Mouse (Mus musculus) heart, embryonic 16.5 days (tissue): ENCODE measurements around the gene Celsr1. TPM values are rescaled to one million over a fixed set of nuclear protein-coding genes. Genes with fewer than 3 reads are reported as not detected.

Experiments
- ATAC-seq: fragments of 200-750 bp; cut with Nextera tagmentation; replicated peaks from 2 replicates; pipeline ENCODE4 v1.8.0; 2017; ENCODE audit warnings: moderate number of reproducible peaks; ENCODE audit not compliant: insufficient read depth, low FRiP score; ENCODE audit errors: extremely low read depth
- H3K27ac ChIP-seq: fragments of 300-500 bp; sonication (generic); 2 replicates; pipeline ENCODE4 v1.5.1; 2014; ENCODE audit warnings: mild to moderate bottlenecking, low read length, control low read depth, moderate library complexity
- H3K27me3 ChIP-seq: fragments of 300-500 bp; sonication (generic); 2 replicates; pipeline ENCODE4 v1.6.1; 2014; ENCODE audit warnings: low read length, mixed read lengths; ENCODE audit not compliant: control insufficient read depth, insufficient read depth
- H3K36me3 ChIP-seq: fragments of 300-500 bp; sonication (generic); 2 replicates; pipeline ENCODE4 v1.6.1; 2014; ENCODE audit not compliant: control insufficient read depth, insufficient read depth
- H3K4me1 ChIP-seq: fragments of 300-500 bp; sonication (generic); 2 replicates; pipeline ENCODE4 v1.6.1; 2014; ENCODE audit warnings: low read length, mixed read lengths; ENCODE audit not compliant: control insufficient read depth, insufficient read depth
- H3K4me2 ChIP-seq: fragments of 300-500 bp; sonication (generic); 2 replicates; pipeline ENCODE4 v1.6.1; 2014; ENCODE audit warnings: low read depth, mild to moderate bottlenecking, control low read depth, low read length
- H3K4me3 ChIP-seq: fragments of 300-500 bp; sonication (generic); 2 replicates; pipeline ENCODE4 v1.5.1; 2014; ENCODE audit warnings: mild to moderate bottlenecking, control low read depth, low read length
- H3K9ac ChIP-seq: fragments of 300-500 bp; sonication (generic); 2 replicates; pipeline ENCODE4 v1.6.1; 2014; ENCODE audit warnings: low read length, control low read depth
- H3K9me3 ChIP-seq: fragments of 300-500 bp; sonication (generic); replicated peaks from 2 replicates; pipeline ENCODE4 v1.6.1; 2016; ENCODE audit warnings: low read length; ENCODE audit not compliant: control insufficient read depth
- WGBS: fragments of 180-500 bp; shearing (Covaris S2); extraction: QIAGEN DNeasy Blood & Tissue Kit; methylation state at CpG from one replicate; pipeline ENCODE4 v1.1.7; 2014; 5-methylcytosine and 5-hydroxymethylcytosine counted together
- polyA plus RNA-seq: library from polyadenylated mRNA; unstranded; fragments of >200 nt; fragmentation: Nextera tagmentation; extraction: Ambion mirVana; gene quantifications from 2 replicates; pipeline ENCODE4 v1.2.1, GENCODE M21; 2015

The Celsr1 gene
- polyA plus RNA-seq, 1 experiment from 2014 or later = 1.7 TPM

DNA sequence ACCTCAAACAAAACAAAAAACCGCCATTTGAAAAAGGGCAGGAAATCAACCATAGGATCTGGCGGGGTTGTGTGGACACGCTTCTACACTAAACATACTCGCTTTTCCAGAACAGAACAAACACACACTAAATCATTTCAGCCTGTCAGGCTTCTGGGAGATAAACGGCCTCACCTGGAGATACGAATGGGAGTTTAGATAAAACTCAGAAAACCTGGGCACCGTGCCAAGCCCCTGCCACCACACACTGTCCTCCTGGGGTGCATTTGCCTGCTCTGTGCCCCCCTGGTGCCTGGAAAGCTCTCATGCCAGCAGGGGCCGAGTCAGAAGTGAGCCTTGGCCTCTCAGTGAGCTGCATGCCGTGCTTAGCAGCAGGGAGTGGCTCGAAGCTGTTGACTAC lies 123.6 kb downstream of the Celsr1 start:
- no peaks in the 10 kb centered on the region for H3K27me3 ChIP-seq
- no peak overlapping the region for H3K4me2 ChIP-seq
- peak overlapping the region; percentile 42 for H3K27ac ChIP-seq
- ATAC-seq = no peak
- no peaks in the 10 kb centered on the region for H3K36me3 ChIP-seq
- H3K9ac ChIP-seq = peak overlapping the region; percentile 34
- H3K9me3 ChIP-seq = peaks cover 3% of the 10 kb centered on the region; the same call in 1 of the 2 replicates
- H3K4me1 ChIP-seq = peaks cover 13% of the 10 kb centered on the region
- H3K4me3 ChIP-seq = no peak overlapping the region
- 35% methylated on average over 10 of the region's 10 CpGs for WGBS

GRCm38 (mm10) chr15:85909492-85909829 lies 124.1 kb downstream of the Celsr1 start:
- Histone ChIP-seq H3K9me3 (peaks cover 3% of the 10 kb centered on the region; the same call in 1 of the 2 replicates), H3K4me1 (peaks cover 13% of the 10 kb centered on the region), H3K27me3 (no peaks in the 10 kb centered on the region), H3K4me2 (no peak overlapping the region), H3K27ac (no peak overlapping the region; the same call in 1 of the 2 replicates), H3K36me3 (no peaks in the 10 kb centered on the region), H3K9ac (no peak overlapping the region), H3K4me3 (no peak overlapping the region)
- 54% methylated on average over 3 of the region's 3 CpGs for WGBS
- 0 out of 2 replicates have a peak, but pooled peaks have one; percentile 11 for ATAC-seq

DNA sequence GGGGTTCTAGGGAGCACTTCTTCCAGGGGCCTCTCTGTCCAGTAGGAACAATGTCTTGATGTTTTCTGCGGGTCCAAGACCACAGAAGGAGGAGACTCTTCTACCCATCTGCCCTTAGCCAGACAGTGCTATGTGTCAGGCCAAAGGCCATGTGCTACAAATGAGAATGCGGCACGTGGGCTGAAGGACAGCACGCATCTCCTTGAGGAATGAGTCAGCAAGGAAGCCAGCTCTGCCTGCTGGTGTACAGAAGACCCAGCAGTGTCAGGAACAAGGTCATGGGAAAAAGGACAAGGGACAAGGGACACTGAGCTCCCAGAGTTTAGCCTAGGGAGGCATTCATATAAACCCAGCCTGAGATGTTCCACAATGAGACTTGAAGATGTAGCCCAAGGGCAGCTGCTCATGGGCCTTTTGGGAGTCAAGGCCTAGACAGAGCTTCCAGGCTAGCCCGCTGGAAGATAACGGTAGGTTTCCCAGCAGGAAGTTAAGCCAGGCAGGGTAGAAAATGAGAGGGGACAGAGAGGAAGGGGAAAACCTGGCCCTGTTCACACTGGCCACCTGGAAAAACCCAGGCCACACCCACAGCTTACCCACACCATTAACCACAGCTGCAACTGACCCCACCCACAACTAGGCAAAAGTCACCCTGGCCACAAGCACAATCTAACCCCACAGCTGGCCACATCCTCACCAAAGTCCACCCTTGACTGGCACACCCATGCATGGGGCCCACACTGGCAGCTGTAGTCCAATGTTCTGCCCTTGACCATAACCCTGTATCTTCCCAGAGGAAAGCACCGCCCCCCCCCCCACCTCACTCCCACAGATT lies 124.7 kb downstream of the Celsr1 start:
- Histone ChIP-seq H3K27me3 (no peaks in the 10 kb centered on the region), H3K4me1 (peaks cover 13% of the 10 kb centered on the region), H3K27ac (no peak overlapping the region; the same call in 1 of the 2 replicates), H3K36me3 (no peaks in the 10 kb centered on the region), H3K9me3 (peaks cover 3% of the 10 kb centered on the region; the same call in 1 of the 2 replicates), H3K4me2 (no peak overlapping the region), H3K9ac (no peak overlapping the region), H3K4me3 (no peak overlapping the region)
- WGBS = 87% methylated on average over 7 of the region's 7 CpGs
- ATAC-seq = 0 out of 2 replicates have a peak, but pooled peaks have one; percentile 7

- H3K27me3 ChIP-seq = no peaks in the 10 kb centered on the region
- no peak overlapping the region for H3K4me3 ChIP-seq
- H3K27ac ChIP-seq = no peak overlapping the region
- no peaks in the 10 kb centered on the region for H3K4me1 ChIP-seq
- H3K9me3 ChIP-seq = no peaks in the 10 kb centered on the region
- no peak overlapping the region for H3K4me2 ChIP-seq
- H3K9ac ChIP-seq = no peak overlapping the region
- ATAC-seq = no peak
- 57% methylated on average over 8 of the region's 8 CpGs for WGBS
- H3K36me3 ChIP-seq = peaks cover 9% of the 10 kb centered on the region; the same call in 1 of the 2 replicates
These were observed 129.8 kb downstream of the Celsr1 start for GRCm38 (mm10) chr15:85903826-85904225.

GRCm38 (mm10) chr15:85902505-85902904 lies 131.1 kb downstream of the Celsr1 start:
- Histone ChIP-seq H3K9ac (no peak overlapping the region), H3K4me1 (no peaks in the 10 kb centered on the region), H3K27me3 (no peaks in the 10 kb centered on the region), H3K4me3 (no peak overlapping the region), H3K27ac (no peak overlapping the region), H3K9me3 (no peaks in the 10 kb centered on the region), H3K36me3 (peaks cover 16% of the 10 kb centered on the region), H3K4me2 (no peak overlapping the region)
- no peak for ATAC-seq
- WGBS = 61% methylated on average over 10 of the region's 10 CpGs

DNA sequence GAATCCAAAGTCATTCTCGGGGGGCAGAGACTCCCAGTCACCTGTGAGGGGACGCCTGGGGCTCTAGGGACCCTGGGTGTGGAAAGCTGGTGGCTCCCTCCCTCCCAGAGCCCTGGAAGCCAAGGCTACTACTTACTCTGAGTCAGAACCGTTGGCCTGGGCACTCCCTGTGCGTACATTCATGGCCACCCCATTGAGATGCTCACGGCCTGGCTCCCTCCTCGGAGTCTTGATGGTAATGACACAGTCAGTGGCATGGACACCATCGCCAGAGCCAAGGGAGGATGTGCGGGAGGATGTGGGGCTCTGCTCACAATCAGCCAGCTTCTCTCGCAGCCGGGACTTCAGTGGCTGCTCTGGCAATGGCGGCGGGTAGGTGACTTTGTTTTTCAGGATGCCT lies 132.8 kb downstream of the Celsr1 start:
- H3K27me3 ChIP-seq = no peaks in the 10 kb centered on the region
- no peak overlapping the region for H3K4me2 ChIP-seq
- no peaks in the 10 kb centered on the region for H3K9me3 ChIP-seq
- no peak for ATAC-seq
- no peak overlapping the region for H3K4me3 ChIP-seq
- H3K4me1 ChIP-seq = no peaks in the 10 kb centered on the region
- H3K27ac ChIP-seq = no peak overlapping the region
- 76% methylated on average over 12 of the region's 12 CpGs for WGBS
- H3K36me3 ChIP-seq = peaks cover 23% of the 10 kb centered on the region
- H3K9ac ChIP-seq = no peak overlapping the region

- 86% methylated on average over 8 of the region's 8 CpGs for whole genome bisulfite sequencing
- peaks cover 23% of the 10 kb centered on the region for H3K36me3 ChIP-seq
These were observed 133.3 kb downstream of the Celsr1 start for GRCm38 (mm10) chr15:85900318-85900717.

GRCm38 (mm10) chr15:85899396-85899795 lies 134.2 kb downstream of the Celsr1 start:
- H3K27me3 ChIP-seq = no peaks in the 10 kb centered on the region
- no peaks in the 10 kb centered on the region for H3K9me3 ChIP-seq
- no peak overlapping the region for H3K4me2 ChIP-seq
- no peak overlapping the region for H3K4me3 ChIP-seq
- H3K36me3 ChIP-seq = peaks cover 28% of the 10 kb centered on the region
- 77% methylated on average over 6 of the region's 6 CpGs for WGBS
- H3K27ac ChIP-seq = no peak overlapping the region
- H3K9ac ChIP-seq = no peak overlapping the region
- no peaks in the 10 kb centered on the region for H3K4me1 ChIP-seq
- no peak for ATAC-seq

More at GRCm38 (mm10) chr15:85900318-85900717, 133.3 kb downstream of the Celsr1 start:
- no peaks in the 10 kb centered on the region for H3K4me1 ChIP-seq
- ATAC-seq = no peak
- H3K27ac ChIP-seq = no peak overlapping the region
- H3K27me3 ChIP-seq = no peaks in the 10 kb centered on the region
- no peak overlapping the region for H3K4me2 ChIP-seq
- no peaks in the 10 kb centered on the region for H3K9me3 ChIP-seq
- H3K9ac ChIP-seq = no peak overlapping the region
- H3K4me3 ChIP-seq = no peak overlapping the region

DNA sequence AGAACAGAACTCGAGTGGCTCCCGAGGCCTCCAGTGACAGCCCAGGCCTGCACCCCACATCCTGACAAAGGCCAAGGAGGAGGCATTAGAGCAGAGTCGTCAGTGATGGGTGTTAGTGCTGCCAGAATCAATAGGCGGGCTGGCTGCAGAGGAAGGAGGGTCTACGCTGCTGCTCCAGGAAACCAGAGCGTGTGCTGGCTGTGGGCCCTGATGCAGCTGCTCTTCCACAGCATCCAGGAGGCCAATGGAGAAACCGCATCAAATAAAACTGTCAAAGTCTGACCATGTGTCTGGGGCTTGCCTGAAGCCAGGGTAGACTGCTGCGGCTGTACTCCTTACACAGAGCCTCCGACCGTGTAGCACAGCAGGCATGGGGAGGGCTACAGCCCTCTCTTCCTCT lies 136.5 kb downstream of the Celsr1 start:
- H3K4me2 ChIP-seq = no peak overlapping the region
- H3K27ac ChIP-seq = no peak overlapping the region
- ATAC-seq = no peak
- no peaks in the 10 kb centered on the region for H3K27me3 ChIP-seq
- peaks cover 3% of the 10 kb centered on the region for H3K4me1 ChIP-seq
- no peak overlapping the region for H3K9ac ChIP-seq
- 75% methylated on average over 10 of the region's 10 CpGs for WGBS
- H3K36me3 ChIP-seq = peaks cover 46% of the 10 kb centered on the region
- no peaks in the 10 kb centered on the region for H3K9me3 ChIP-seq
- no peak overlapping the region for H3K4me3 ChIP-seq
